Mouse (Mus musculus) midbrain, embryonic 16.5 days (tissue): ENCODE results near the gene Gm6509. TPM values are rescaled to one million over a fixed set of nuclear protein-coding genes. Genes with fewer than 3 reads are reported as not detected.
"Not testable (repeated sequence)": the region's sequence is repeated elsewhere in the genome, so short reads cannot be mapped to it uniquely, and the experiment has no call there.

Experiments
- ATAC-seq: fragments of 200-750 bp; cut with Nextera tagmentation; 2 replicates; pipeline ENCODE4 v1.8.0; 2017; ENCODE audit warnings: moderate TSS enrichment
- H3K27ac ChIP-seq: fragments of 300-500 bp; sonication (generic); 2 replicates; pipeline ENCODE4 v1.5.1; 2014; ENCODE audit warnings: mild to moderate bottlenecking, low read length, mixed read lengths
- H3K27me3 ChIP-seq: fragments of 300-500 bp; sonication (generic); 2 replicates; pipeline ENCODE4 v1.6.1; 2014; ENCODE audit warnings: low read depth, low read length, mixed read lengths; ENCODE audit not compliant: control insufficient read depth, insufficient read depth
- H3K36me3 ChIP-seq: fragments of 300-500 bp; sonication (generic); 2 replicates; pipeline ENCODE4 v1.6.1; 2014; ENCODE audit warnings: mild to moderate bottlenecking, low read length, moderate library complexity, mixed read lengths; ENCODE audit not compliant: control insufficient read depth, insufficient read depth
- H3K4me1 ChIP-seq: fragments of 300-500 bp; sonication (generic); 2 replicates; pipeline ENCODE4 v1.6.1; 2014; ENCODE audit warnings: mild to moderate bottlenecking, low read length, mixed read lengths; ENCODE audit not compliant: control insufficient read depth, insufficient read depth
- H3K4me2 ChIP-seq: fragments of 300-500 bp; sonication (generic); 2 replicates; pipeline ENCODE4 v1.6.1; 2014; ENCODE audit warnings: mild to moderate bottlenecking, low read length, mixed read lengths
- H3K4me3 ChIP-seq: fragments of 300-500 bp; sonication (generic); 2 replicates; pipeline ENCODE4 v1.5.1; 2014; ENCODE audit warnings: low read depth, mild to moderate bottlenecking, low read length, moderate library complexity, mixed read lengths
- H3K9ac ChIP-seq: fragments of 300-500 bp; sonication (generic); 2 replicates; pipeline ENCODE4 v1.6.1; 2014; ENCODE audit warnings: low read depth, low read length, mixed read lengths
- H3K9me3 ChIP-seq: fragments of 300-500 bp; sonication (generic); replicated peaks from 2 replicates; pipeline ENCODE4 v1.6.1; 2014; ENCODE audit warnings: mild to moderate bottlenecking, low read length, mixed read lengths; ENCODE audit not compliant: control insufficient read depth, poor library complexity, severe bottlenecking
- WGBS: fragments of 180-500 bp; shearing (Covaris S2); extraction: QIAGEN DNeasy Blood & Tissue Kit; methylation state at CpG from one replicate; pipeline ENCODE4 v1.1.7; 2014; 5-methylcytosine and 5-hydroxymethylcytosine counted together
- polyA plus RNA-seq: library from polyadenylated mRNA; unstranded; fragments of >200 nt; fragmentation: Nextera tagmentation; extraction: Ambion mirVana; gene quantifications from 2 replicates; pipeline ENCODE4 v1.2.1, GENCODE M21; 2015

Gene Gm6509
- not detected in 2 replicates for polyA plus RNA-seq

- WGBS, result no CpG with 5 or more reads among the region's 2 CpGs
Observed at GRCm38 (mm10) chr5:94623679-94624078, at the start of gene Gm6509. Gene Gm6509, plus strand, starts transcription at chr5:94623979.

GRCm38 (mm10) chr5:94616242-94616641 lies 7.5 kb upstream of the Gm6509 start, which contains the start of gene Gm3147:
Gene Gm3147, minus strand, starts transcription at chr5:94616342.
- H3K9ac ChIP-seq, H3K4me2 ChIP-seq, H3K4me3 ChIP-seq, H3K4me1 ChIP-seq, H3K27me3 ChIP-seq, ATAC-seq, H3K36me3 ChIP-seq, H3K27ac ChIP-seq, H3K9me3 ChIP-seq: not testable (repeated sequence)
- WGBS, result no CpG with 5 or more reads among the region's 1 CpGs

More at GRCm38 (mm10) chr5:94623679-94624078, at the start of gene Gm6509:
- H3K36me3 ChIP-seq, H3K9me3 ChIP-seq, H3K27ac ChIP-seq, H3K27me3 ChIP-seq, H3K4me1 ChIP-seq, H3K4me3 ChIP-seq, H3K4me2 ChIP-seq, ATAC-seq, H3K9ac ChIP-seq: not testable (repeated sequence)

GRCm38 (mm10) chr5:94648082-94648481 lies 24.3 kb downstream of the Gm6509 start, which contains the start of gene Gm6205:
Gene Gm6205, plus strand, starts transcription at chr5:94648382.
- not testable (repeated sequence) for H3K9me3 ChIP-seq, H3K27ac ChIP-seq, H3K4me2 ChIP-seq, ATAC-seq, H3K4me3 ChIP-seq, H3K9ac ChIP-seq, H3K36me3 ChIP-seq, H3K4me1 ChIP-seq, H3K27me3 ChIP-seq
- no CpG with 5 or more reads among the region's 2 CpGs for WGBS

Other genes starting within 250 kb of the Gm6509 start
- gene Gm7682, start 178.2 kb upstream of the Gm6509 start, polyA plus RNA-seq, result not detected in 2 replicates
- gene Gm3139, start 97.7 kb upstream of the Gm6509 start, polyA plus RNA-seq, result not detected in 2 replicates
- gene Gm3147, start 7.6 kb upstream of the Gm6509 start, polyA plus RNA-seq, result not detected in 2 replicates
- gene Gm6205, start 24.4 kb downstream of the Gm6509 start, polyA plus RNA-seq, result not detected in 2 replicates
- not detected in 2 replicates for gene Gm3183, start 241.5 kb downstream of the Gm6509 start, polyA plus RNA-seq